Mouse (Mus musculus) macrophage (primary cell): ENCODE measurements around the gene AC134908.4. TPM values are rescaled to one million over a fixed set of nuclear protein-coding genes. Genes with fewer than 3 reads are reported as not detected.
"Not testable (repeated sequence)": the region's sequence is repeated elsewhere in the genome, so short reads cannot be mapped to it uniquely, and the experiment has no call there.

Experiments used
- H3K27ac ChIP-seq: fragments of 350-480 bp; formaldehyde crosslinking; 2 replicates; pipeline ENCODE4 v1.9.0; 2021
- H3K36me3 ChIP-seq: fragments of 350-480 bp; formaldehyde crosslinking; 2 replicates; pipeline ENCODE4 v1.9.0; 2021; ENCODE audit errors: inconsistent target
- H3K4me3 ChIP-seq: fragments of 350-480 bp; formaldehyde crosslinking; 2 replicates; pipeline ENCODE4 v1.9.0; 2021; ENCODE audit errors: inconsistent target
- H3K79me2 ChIP-seq: fragments of 350-480 bp; formaldehyde crosslinking; 2 replicates; pipeline ENCODE4 v1.9.0; 2021; ENCODE audit errors: inconsistent target
- WGBS: methylation state at CpG from one replicate; pipeline ENCODE4 v1.1.7; 2026; ENCODE audit warnings: inconsistent platforms; ENCODE audit not compliant: missing documents; 5-methylcytosine and 5-hydroxymethylcytosine counted together
- polyA plus RNA-seq: library from polyadenylated mRNA; stranded (reverse); fragments of 250-400 nt; gene quantifications from 3 replicates; pipeline ENCODE4 v1.2.4, GENCODE M21; 2018; ENCODE audit warnings: inconsistent platforms

AC134908.4 gene
- polyA plus RNA-seq, 1 experiment from 2014 or later, result not detected

DNA sequence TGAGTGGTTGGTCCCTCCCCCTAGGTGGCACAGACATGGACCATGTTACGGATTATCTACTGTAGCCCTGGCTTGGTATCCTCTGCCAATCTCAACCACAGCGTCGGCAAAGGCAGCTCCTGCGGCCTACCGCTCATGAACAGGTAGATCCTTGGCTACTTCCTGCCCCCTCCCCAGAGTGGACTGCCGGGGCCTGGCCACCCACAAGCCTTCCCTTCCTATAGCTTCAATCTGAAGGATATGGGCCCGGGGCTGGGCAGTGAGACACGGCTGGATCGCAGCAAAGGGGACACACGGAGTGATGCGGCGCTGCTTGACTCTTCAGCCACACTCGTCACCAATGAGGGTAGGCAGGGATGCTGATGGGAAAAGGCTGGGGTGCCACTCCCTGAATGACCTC is 31.6 kb upstream of the AC134908.4 start:
- peaks cover 55% of the 10 kb centered on the region for H3K79me2 ChIP-seq
- peaks cover 26% of the 10 kb centered on the region; the same call in 1 of the 2 replicates for H3K36me3 ChIP-seq
- H3K27ac ChIP-seq, result no peak overlapping the region
- whole genome bisulfite sequencing, result 98% methylated on average over 13 of the region's 13 CpGs
- no peak overlapping the region for H3K4me3 ChIP-seq

DNA sequence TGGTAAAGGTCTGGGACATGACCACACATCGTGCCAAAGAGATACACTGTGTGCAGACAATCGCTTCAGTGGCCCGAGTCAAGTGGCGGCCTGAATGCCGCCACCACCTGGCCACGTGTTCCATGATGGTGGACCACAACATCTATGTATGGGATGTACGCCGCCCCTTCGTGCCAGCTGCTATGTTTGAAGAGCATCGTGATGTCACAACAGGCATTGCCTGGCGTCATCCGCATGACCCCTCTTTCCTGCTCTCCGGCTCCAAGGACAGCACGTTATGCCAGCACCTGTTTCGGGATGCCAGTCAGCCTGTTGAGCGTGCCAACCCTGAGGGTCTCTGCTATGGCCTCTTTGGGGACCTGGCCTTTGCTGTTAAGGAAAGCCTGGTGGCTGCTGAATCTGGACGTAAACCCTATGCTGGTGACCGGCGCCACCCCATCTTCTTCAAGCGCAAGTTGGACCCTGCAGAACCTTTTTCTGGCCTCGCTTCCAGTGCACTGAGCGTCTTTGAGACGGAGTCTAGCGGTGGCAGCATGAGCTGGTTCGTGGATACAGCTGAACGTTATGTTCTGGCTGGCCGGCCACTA is 30.6 kb upstream of the AC134908.4 start:
- no peak overlapping the region for H3K27ac ChIP-seq
- peaks cover 26% of the 10 kb centered on the region; the same call in 1 of the 2 replicates for H3K36me3 ChIP-seq
- H3K4me3 ChIP-seq, result no peak overlapping the region
- 96% methylated on average over 27 of the region's 27 CpGs for WGBS
- peaks cover 46% of the 10 kb centered on the region for H3K79me2 ChIP-seq

DNA sequence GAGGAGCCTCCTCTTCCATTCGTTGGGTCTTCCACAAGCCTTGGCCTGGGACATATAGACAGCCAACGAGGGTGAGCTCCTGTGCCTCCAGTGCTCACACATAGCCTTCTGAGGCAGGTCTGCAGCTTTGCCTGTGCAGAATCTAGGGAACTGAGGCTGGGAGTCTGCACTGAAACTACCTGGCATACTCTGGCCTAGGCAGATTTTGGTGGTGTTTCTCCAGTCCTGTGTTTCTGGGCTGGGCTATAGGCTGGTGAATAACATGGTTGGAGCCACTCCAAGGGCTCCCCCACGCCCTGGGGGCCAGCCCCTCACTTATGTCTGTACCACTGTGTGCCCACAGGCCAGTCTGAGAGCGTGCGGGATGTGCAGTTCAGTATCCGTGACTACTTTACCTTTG is 29.9 kb upstream of the AC134908.4 start:
- H3K36me3 ChIP-seq, result peaks cover 20% of the 10 kb centered on the region; the same call in 1 of the 2 replicates
- 98% methylated on average over 6 of the region's 6 CpGs for WGBS
- peaks cover 38% of the 10 kb centered on the region for H3K79me2 ChIP-seq
- H3K27ac ChIP-seq, result no peak overlapping the region
- no peak overlapping the region for H3K4me3 ChIP-seq

DNA sequence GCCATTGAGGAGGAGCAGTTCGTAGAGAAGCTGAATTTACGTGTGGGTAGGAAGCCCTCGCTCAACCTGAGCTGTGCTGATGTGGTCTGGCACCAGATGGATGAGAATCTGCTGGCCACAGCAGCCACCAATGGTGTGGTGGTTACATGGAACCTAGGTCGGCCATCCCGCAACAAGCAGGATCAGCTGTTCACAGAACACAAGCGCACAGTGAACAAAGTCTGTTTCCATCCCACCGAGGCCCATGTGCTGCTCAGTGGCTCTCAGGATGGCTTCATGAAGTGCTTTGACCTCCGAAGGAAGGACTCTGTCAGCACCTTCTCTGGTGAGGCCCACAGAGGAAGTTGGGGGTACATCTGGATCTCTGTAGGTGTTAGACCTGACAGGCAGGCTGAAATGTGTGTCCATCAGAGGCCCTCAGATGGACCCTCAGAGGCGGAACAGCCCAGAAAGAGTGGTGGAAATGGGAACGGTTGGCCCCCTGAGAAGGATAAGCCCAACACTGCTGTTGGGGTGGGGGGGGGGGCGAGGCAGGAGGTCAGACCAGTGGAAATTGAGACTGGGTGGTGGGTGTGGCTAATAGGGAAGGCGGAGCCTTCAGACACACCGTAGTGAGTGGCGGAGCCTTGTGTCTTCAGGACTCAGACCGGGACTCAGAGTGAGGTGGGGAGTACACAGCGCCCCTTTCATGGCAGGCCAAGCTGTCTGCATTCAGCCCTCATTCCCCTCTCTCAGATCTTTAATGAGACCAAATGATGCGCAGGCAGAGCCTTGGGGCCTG is 29.1 kb upstream of the AC134908.4 start:
- Histone ChIP-seq H3K27ac (no peak overlapping the region), H3K79me2 (peaks cover 31% of the 10 kb centered on the region; the same call in 1 of the 2 replicates), H3K4me3 (peak overlapping the region; percentile 93), H3K36me3 (peaks cover 20% of the 10 kb centered on the region; the same call in 1 of the 2 replicates)
- 87% methylated on average over 15 of the region's 17 CpGs for WGBS

DNA sequence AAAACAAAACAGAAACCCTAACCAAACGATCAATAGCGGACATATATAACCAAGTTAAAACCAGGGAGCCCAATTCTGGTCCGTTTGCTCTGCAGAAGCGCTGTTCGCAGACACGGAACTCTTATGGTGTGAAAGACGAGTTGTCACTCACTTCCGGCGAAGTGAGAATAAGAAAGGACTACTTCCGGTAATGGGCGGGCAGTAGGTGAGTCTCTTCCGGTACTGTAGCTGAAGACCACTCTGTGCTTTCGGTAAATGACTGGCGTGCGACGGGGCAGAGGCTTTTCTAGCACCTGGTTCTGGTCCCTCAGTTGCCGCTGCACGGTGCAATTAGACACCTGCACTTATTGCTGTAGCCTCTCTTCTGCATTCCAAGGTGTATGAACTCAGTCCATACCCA is 28.0 kb upstream of the AC134908.4 start, which contains the start of gene Wdr24:
Gene Wdr24 (plus strand): TSS at position 176 of the 400 bp plus-strand sequence.
- Histone ChIP-seq H3K36me3 (peaks cover 20% of the 10 kb centered on the region; the same call in 1 of the 2 replicates), H3K79me2 (peaks cover 24% of the 10 kb centered on the region; the same call in 1 of the 2 replicates), H3K27ac (peak within 1 kb of the TSS; percentile 55), H3K4me3 (peak within 1 kb of the TSS; percentile 93)
- under 1% methylated on average over 18 of the region's 18 CpGs for WGBS

DNA sequence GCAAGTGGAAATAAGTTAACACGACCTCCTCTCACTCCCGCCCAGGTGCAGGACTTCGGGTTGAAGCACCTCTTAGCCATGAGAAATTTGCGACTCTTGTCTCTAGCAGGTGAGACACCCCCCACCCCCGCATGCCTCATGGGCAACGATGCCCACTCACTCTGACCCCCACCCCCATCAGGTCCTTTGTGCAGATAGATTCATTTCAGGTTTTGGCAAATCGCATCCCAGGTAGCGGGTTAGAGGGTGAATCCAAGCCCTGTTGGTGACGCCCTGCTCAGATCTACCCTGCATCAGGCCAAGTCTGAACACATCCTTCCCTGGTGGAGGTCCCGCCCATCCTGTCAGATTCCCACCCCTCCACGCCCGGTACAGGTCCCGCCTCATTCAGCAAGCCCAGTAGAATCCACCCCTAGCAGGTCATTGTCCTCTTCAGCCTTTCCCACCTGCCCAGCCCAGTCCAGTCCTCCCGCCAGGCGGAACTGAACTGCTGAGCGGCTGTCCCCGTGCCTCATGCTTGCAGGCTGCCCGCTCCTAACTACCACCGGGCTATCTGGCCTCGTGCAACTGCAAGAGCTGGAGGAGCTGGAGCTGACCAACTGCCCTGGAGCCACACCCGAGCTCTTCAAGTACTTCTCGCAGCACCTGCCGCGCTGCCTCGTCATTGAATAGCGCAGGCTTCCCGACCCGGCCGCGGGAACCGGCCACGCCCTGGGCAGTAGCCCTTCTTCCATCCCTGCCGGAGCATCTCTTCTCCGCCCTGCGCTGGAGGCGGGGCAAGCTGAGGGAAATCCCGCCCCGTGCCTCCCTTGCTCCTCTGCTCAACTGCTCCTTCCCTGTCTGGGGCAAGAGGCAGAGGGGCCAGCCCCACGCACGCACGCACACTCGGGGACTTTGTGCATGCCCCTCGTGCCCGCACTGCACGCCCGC is 23.7 kb upstream of the AC134908.4 start:
- Histone ChIP-seq H3K4me3 (no peak overlapping the region), H3K36me3 (no peaks in the 10 kb centered on the region), H3K27ac (no peak overlapping the region), H3K79me2 (peaks cover 6% of the 10 kb centered on the region; the same call in 1 of the 2 replicates)
- 10% methylated on average over 44 of the region's 46 CpGs for WGBS

DNA sequence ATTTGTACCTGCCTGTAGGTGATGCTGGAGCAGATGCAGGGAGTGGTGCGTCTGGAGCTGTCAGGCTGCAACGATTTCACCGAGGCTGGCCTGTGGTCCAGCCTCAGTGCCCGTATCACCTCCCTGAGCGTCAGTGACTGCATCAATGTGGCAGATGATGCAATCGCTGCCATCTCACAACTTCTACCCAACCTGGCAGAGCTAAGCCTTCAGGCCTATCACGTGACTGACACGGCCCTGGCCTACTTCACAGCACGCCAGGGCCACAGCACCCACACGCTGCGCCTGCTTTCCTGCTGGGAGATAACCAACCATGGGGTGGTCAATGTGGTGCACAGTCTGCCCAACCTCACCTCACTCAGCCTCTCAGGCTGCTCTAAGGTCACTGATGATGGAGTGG is 22.2 kb upstream of the AC134908.4 start:
- Histone ChIP-seq H3K79me2 (no peaks in the 10 kb centered on the region), H3K4me3 (no peak overlapping the region), H3K27ac (no peak overlapping the region), H3K36me3 (no peaks in the 10 kb centered on the region)
- WGBS, result 72% methylated on average over 11 of the region's 11 CpGs

DNA sequence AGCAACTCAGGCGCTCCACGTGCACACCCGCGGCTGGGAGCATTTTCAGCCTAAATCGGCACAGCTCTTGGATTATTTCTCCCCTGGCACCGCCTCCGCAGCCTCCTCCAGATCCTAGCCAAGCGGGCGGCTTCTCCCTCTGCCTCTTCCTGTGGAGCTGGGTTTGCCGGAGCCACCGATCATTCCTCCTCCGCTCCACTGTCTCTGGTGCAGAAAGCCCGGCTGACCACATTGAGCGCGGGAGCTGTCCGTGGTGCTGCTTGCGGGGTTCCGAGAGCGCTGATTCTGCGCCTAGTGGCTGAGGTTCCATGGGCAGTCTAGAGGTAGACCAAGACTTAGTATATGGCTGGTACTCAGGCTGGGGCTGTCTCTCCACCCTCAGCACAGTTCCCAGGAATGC is 18.0 kb upstream of the AC134908.4 start:
- H3K36me3 ChIP-seq, result no peaks in the 10 kb centered on the region
- WGBS, result 2% methylated on average over 17 of the region's 20 CpGs
- H3K4me3 ChIP-seq, result no peak overlapping the region
- H3K79me2 ChIP-seq, result no peaks in the 10 kb centered on the region
- H3K27ac ChIP-seq, result no peak overlapping the region

DNA sequence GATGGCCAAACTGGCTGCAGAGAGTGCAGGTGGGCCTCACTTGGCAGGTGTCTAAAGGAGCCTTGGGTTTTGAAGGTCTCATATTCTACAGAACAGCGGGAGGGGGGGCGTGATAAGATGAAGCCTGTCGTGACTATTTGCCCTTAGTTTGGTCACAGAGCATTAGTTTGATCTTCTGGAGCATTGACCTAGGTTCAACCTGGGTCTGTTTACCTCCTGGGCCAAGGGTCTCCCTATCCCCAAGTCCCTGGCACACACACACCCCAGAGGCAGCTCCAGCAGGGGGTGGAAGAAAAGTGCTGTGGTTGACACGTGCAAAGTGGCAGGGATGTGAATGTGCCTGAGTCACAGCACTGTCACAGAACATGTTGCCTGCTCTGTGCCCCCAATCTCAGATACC is 15.4 kb upstream of the AC134908.4 start:
- Histone ChIP-seq H3K36me3 (no peaks in the 10 kb centered on the region), H3K27ac (no peak overlapping the region), H3K79me2 (no peaks in the 10 kb centered on the region), H3K4me3 (no peak overlapping the region)
- 66% methylated on average over 4 of the region's 4 CpGs for WGBS

DNA sequence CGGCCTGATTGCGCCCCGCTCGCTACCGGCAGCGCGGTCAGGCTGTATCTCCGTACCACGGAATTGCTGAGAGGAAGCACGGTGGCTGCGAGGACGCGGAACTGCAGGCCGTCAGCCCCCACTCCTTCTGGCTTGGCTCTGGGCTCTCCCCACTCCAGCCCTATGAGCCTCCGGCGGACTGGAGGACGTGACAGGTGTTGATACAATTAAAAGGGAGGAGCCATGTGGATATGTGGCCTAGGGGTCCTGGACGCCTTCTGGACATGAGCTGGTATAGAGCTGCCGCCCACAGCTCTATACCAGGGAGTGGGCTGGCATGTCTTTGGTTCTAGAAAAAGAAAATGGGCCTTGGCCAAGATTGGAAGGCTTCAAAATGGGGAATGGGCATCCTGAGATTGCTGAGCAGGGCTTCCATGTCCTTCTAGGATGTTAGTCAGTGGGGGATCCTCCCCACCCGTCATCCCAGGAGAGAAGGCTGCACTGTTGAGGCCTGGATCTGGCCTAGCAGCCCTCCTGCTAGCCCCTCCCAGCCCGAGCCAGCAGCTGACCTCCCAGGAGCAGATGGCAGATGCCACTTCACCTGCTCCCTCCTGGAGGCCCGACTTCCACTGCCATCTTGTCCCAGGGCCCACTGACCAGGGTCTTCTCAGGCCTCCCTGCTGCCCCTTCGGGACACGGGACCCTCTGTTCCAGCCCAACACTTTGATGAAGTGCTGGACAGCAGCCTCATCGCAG is 14.3 kb upstream of the AC134908.4 start:
- no peak overlapping the region for H3K4me3 ChIP-seq
- 16% methylated on average over 25 of the region's 25 CpGs for WGBS
- no peaks in the 10 kb centered on the region for H3K36me3 ChIP-seq
- H3K79me2 ChIP-seq, result no peaks in the 10 kb centered on the region
- no peak overlapping the region for H3K27ac ChIP-seq

DNA sequence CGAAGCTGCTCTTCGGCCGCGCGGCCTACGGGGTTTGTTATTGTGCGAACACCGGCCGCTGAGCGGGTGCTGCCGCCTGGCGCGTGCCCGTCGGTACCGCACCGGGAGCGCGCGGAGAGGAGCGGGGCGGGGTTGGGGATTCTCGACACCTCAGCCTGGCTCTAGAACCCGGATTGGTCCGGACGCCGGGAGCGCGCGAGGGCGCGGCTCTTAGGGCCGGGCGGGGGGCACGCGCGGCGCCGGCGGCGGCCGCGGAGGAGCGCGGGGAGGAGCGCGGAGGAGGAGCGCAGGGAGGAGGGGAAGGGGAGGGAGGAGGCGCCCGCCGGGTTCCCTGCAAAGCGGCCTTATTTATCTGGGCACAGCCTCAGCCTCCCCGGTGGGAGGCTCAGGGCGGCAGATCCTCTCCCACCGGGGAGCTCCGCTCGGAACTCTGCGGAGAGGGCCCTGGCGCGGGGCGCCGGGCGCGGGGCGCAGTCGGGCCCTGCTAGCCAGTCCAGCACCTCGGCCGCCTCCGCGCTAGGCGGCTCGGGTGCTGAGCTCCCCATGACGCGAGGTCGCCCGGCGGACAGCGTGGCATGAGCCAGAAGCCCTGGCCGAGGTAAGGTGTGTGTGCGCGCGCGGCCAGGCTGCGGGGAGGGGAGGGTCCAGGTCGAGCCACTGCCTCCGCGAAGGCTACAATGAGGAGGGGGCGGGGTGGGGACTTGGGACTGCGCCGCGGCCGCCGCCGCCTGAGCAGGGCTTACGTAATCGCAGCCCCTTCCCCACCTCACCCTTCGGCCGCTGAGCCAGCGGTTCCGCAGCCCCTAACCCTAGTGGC is 13.5 kb upstream of the AC134908.4 start, which contains the start of gene Fbxl16:
Gene Fbxl16 (plus strand): TSS at position 297 of the 817 bp plus-strand sequence.
- Histone ChIP-seq H3K4me3 (no peak within 1 kb of the TSS), H3K27ac (no peak within 1 kb of the TSS), H3K36me3 (no peaks in the 10 kb centered on the region), H3K79me2 (no peaks in the 10 kb centered on the region)
- under 1% methylated on average over 82 of the region's 100 CpGs for WGBS

DNA sequence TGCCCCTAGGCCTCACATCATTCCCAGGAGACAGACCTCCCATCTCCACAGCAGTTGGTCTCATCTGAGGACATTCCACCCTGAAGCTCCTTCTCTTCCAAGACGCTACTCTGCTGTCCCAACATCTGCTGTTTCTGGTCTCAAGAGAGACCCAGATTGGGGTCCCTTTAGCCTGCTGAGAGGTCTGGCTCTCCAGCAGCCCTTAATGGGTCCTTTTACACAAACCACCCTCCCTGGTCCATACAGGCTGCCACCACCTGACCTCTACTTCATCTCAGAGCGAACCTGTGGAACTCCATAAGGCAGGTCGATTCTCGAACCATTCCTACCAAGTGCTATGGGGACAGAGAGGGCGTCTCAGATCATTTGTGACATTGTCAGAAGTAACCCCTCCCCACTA is 12.6 kb upstream of the AC134908.4 start:
- Histone ChIP-seq H3K36me3 (no peaks in the 10 kb centered on the region), H3K4me3 (no peak overlapping the region), H3K79me2 (no peaks in the 10 kb centered on the region), H3K27ac (no peak overlapping the region)
- WGBS, result 59% methylated on average over 5 of the region's 5 CpGs

DNA sequence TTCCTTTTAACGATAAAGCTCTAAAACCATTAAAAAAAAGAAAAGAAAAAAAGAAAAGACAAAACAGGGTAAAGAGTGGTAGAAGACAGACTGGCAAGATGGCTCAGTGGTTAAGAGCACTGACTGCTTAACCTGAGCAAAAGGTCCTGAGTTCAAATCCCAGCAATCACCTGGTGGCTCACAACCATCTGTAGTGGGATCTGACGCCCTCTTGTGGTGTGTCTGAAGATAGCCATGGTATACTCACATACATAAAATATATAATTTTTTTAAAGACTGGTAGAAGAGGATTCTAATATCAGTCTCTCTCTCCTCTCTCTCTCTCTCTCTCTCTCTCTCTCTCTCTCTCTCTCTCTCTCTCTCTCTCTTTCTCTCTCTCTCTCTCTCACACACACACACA is 12.0 kb upstream of the AC134908.4 start:
- not testable (repeated sequence) for H3K36me3 ChIP-seq, H3K79me2 ChIP-seq, H3K4me3 ChIP-seq, H3K27ac ChIP-seq
- WGBS, result 42% methylated on average over 2 of the region's 2 CpGs
